Mouse (Mus musculus) left cerebral cortex, adult 11 months (tissue): ENCODE results near the gene Plcb4.
"Not testable (repeated sequence)": the region's sequence is repeated elsewhere in the genome, so short reads cannot be mapped to it uniquely, and the experiment has no call there.

Source experiments
- DNase-seq: peaks from one replicate; pipeline ENCODE4 v3.0.0; 2022; ENCODE audit warnings: low spot score

Gene Plcb4

GRCm38 (mm10) chr2:135675284-135675683 is 16.5 kb downstream of the Plcb4 start:
- no peak for DNase-seq

DNA sequence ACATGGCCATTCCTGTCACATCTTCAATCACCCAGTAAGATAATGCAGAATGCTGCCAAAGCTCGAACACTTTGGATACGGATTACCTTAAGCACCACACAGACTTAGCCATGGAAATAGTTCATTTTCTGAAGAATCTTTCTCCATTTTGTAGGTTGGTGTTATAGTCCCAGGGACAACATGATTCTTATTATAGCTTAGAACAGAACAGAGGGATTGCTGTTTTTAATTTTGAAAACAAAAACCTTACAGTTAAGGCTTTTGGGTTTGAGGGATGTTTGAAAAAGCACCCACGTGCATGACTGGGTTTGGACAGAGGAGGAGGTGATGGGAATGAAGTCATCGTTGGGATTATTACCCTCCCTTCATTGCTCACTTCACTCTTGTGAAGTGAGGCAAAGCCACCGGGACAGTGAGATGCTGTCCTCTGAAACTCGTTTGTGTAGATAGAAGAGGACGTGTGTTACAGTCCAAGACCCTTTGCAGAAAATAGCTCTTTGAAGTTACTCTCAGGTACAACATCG is 18.2 kb downstream of the Plcb4 start:
- no peak for DNase-seq

DNA sequence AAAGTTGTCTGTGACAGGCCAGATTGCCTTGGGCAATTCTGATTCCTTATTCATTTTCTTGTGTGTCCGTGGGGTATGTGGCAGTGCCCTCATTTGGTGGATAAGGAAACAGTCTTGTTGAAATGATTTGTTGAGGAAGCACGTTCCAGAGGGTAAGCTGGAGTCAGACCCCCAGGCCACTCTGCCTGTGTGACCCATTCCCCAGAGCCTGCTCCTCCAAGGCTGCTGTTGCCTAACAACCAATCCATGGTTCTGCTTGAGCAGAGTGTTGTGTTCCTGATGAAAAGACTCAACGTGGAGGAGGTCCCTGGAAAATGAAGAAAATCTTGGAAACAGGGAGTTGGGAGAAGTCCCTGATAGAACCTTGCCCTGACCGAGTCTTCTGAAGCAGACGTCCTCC is 18.8 kb downstream of the Plcb4 start:
- no peak for DNase-seq

DNA sequence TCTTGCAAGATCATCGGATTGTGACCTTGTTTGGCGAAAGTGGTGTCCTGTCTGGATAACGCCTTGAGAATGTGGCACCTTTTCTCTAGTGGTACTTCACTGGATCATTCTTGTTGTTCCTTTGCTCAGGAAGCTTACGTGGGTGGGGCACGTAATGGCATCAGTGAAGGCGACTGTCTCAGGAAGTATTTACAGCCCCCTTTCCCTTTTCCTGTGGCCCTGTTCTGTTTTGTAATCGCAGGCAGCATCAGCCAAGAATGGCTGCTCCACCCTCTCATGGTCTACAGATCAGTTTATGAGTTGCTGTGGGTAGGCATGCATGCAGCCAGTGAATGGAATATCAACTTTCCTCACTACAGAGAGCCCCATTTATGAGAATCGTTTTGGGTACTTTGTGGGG is 21.2 kb downstream of the Plcb4 start:
- no peak for DNase-seq

DNA sequence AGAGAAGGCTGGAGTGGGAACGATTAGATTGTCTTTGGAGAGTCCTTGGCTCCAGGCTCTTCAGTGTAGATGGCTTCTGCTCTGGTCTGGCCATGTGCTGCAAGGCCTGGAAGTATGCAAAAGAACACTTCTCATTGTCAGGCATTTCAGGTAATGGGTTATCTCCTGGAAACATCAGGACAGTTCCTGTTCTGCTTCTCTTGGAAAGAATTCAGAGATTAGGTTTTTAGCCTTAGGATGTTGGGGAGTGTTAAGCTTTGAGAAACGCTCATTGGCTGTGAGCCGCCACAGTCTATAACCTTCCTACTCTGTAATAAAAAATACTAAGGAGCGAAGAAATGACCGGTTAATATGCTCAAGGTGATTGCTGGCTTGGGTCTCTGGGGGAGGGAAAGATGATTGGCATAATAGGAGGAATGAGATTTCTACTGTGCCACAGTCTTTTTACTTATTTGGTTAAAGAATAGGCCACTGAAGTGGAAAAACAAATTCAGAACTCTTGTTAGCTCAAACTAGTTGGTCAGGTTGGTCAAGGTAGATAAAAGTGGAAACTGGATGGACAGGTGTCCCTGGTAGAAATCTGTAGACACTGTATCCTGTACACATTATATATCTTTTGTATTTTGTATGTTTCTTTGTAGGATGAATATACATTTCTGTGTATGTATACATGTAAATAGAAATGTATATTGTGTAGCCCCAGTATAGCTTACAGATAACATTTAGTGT is 21.8 kb downstream of the Plcb4 start:
- DNase-seq, result no peak

- DNase-seq, result no peak
These were observed 25.1 kb downstream of the Plcb4 start for GRCm38 (mm10) chr2:135683684-135684440.

DNA sequence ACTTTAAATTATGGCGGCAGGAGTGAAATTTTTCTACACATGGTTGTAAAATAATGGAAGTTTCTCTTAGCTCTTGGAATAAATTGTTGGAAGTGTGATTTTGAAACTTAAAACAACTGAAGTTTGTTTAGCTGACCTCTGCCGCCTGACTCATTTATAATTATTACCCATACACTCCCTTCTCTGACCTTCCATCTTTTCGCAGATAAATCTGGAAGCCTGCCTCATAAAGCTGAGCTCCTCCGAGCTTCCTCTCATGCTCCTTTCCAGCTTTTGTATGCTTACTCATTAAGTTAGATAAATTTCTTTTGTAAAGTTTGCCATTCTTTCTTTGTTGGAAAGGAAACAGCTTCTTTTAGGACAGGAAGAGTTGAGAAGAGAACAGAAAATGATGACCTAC is 27.9 kb downstream of the Plcb4 start:
- no peak for DNase-seq

DNA sequence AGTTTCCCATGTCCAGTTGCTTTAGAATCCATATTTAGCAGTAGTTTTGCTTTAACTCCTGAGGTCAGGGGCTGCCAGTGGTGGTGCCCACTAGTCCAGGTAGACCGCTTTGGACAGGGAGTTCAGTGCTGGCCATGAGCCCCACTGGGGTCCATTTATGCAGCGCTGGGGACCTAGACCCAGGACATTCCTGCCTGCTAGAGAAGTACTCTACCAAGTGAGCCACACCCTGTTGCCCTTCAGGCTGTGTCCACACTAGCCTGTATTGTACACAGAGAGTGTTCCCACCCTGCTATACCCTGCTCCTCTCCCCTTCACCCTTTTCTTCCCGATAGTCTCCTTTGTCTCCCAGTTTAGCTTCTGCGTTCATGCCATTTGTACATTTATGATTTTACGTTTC is 28.8 kb downstream of the Plcb4 start:
- no peak for DNase-seq

GRCm38 (mm10) chr2:135692568-135693488 is 34.0 kb downstream of the Plcb4 start:
- DNase-seq, result no peak

GRCm38 (mm10) chr2:135700686-135701413 is 42.0 kb downstream of the Plcb4 start:
- no peak for DNase-seq

DNA sequence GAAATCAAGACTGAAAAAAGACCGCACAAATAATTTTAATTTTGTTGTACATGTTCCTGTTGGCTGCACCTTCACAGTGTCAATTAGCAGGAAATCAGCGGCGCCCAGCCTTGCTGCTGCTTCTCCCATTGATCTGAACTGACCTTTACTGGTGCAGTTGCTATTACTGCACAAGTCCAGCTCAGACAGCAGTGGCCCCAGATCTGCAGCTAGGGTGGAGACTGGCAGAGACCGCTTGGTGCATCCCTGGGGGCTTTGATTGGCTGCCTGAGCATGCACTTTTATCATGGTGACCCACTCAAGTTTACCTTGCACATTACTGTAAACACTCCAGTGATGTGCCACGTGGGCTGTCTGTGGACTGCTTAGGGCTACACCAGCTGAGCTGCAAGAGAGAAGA is 45.9 kb downstream of the Plcb4 start:
- DNase-seq, result no peak

- DNase-seq, result no peak
These were observed 48.5 kb downstream of the Plcb4 start for GRCm38 (mm10) chr2:135707305-135707704.

GRCm38 (mm10) chr2:135708386-135708785 is 49.6 kb downstream of the Plcb4 start:
- no peak for DNase-seq

DNA sequence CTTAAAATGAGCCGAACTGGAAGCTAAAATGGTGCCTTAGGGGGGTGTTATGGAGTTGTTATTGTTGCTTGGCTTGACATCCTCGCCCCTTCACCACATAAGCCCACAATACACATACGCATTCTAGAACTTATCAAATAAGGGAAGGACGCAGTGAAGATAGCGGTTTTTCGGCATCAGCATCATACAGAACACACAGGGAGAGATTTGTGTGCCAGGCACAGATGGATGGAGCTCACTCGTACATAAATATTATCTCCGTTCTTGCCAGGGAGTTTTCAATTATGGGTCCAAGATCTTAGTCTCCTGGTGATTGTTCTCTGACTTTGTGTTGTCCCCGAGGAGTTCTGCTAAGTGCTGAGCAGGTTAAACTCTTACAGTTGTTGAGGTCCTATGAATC is 50.0 kb downstream of the Plcb4 start:
- DNase-seq, result no peak

DNA sequence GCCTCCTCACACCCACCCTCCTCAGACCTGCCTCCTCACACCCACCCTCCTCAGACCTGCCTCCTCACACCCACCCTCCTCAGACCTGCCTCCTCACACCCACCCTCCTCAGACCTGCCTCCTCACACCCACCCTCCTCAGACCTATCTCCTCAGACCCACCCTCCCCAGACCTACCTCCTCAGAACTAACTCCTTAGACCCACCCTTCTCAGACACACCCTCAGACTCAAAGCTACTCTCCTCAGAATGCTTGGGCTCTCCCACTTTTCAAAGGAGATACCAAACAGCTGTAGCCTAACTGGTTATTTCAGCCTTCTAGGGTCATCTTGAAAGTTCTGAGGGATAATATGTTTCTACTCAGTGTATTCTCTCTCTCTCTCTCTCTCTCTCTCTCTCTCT is 50.9 kb downstream of the Plcb4 start:
- not testable (repeated sequence) for DNase-seq

GRCm38 (mm10) chr2:135711049-135711924 is 52.5 kb downstream of the Plcb4 start:
- peak; percentile 18 for DNase-seq

- peak; percentile 35 for DNase-seq
These were observed 53.1 kb downstream of the Plcb4 start for GRCm38 (mm10) chr2:135711925-135712288.

DNA sequence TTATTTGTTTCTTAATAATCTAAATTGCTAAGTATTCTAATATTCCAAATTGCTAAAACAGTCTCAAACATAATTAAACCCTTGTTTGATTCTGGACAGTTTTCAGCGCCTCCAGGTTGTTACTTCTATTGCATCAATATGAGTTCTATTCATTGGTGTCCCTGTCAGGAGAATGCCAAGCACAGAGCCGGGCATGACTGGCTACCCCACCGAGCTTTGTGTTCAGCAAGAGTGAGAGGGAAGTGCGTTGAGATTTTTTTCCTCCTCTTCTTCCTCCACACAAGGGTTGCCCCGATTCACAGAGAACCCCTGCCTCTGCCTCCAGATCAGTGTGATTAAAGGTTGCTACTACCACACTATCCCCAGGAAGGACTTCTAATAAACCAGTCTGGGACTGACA is 53.5 kb downstream of the Plcb4 start:
- no peak for DNase-seq

DNA sequence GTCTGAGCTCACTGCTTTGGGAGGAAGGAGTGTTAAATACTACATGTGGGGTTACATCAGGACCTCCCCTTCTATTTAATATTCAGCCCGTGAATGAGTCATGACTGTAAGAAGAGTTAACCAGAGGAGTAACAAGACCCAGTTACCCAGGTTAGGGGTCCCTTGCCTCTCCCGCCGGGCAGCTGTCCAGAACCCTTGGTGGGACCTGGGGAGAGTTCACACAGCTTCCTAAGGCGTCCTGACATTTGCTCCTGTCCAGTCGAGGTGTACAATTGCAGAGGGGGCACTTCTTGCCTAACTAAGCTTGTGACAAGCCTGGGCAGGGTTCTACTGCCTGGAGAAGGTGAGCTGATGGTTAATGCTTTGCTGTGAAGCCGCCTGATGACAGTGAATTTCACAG is 54.1 kb downstream of the Plcb4 start:
- no peak for DNase-seq

DNA sequence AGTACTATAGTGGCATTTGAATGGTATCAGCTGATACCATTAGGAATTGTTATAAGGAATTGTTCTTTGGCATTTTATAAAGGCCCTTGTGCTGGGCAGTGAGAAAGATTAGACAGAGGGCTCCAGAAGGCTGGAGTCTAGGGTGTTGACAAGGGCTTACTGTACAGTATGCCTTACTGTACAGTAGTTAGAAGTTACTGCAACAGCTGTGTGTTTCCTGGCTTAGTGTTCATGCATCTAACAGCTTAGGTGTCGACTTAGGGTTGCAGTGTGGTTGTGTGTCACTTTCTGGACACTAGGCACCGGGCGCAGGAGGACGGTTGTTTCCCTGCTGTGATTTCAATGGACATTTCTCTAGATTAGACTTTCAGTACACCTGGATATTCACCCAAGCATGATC is 57.4 kb downstream of the Plcb4 start:
- no peak for DNase-seq
